Mouse (Mus musculus) c-Kit-negative CD71-positive TER-119-positive erythroid progenitor cells, embryonic 14.5 days (primary cell): ENCODE data around the gene Zfp934.
A peak's percentile ranks its signal among the peaks of the same experiment; 100 is the strongest.
"Not testable (repeated sequence)": the region's sequence is repeated elsewhere in the genome, so short reads cannot be mapped to it uniquely, and the experiment has no call there.

Experiments used
- DNase-seq: peaks from one replicate; pipeline ENCODE4 v3.0.0-alpha.2; 2013; ENCODE audit warnings: low read depth, low spot score

The Zfp934 gene

GRCm38 (mm10) chr13:62571099-62571498, at the start of gene Zfp934:
Gene Zfp934 (minus strand): TSS chr13:62571199.
- DNase-seq = not testable (repeated sequence)

DNA sequence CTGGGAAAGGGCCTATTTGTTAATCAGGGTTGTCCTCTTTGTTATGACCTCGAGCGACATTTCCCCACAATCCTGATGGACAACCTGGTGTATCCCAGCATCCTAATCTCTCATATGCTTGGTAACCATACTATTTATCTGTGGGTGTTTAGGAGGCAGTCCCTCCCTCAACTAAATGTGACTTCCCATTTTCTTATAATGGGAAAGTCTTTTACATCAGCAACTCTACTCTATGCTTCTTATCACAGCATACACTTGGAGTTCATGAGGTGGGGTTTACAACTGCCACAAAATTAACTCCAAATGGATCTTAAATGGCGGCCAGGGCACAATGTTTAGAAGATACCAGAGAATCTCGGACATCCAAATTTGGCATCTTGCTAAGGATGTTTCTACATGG, 46.5 kb upstream of the Zfp934 start:
- not testable (repeated sequence) for DNase-seq

DNA sequence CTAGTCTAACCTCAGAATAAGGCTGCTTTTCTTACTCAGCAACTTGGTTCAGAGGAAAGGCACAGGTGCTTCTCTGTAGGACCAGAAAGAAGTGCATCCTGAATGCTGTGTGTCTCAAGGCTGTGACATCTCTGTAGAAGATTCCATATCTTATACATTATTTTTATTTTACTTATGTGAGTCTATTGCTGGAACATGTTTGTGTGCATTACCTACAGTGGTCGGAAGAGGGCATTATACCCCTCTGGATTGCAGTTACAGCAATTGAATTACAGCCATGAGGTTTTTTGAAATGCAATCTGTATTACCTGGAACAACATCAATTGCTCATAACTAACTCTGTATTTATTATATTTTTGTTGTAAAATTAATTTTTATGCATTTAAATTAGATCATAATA, 9.3 kb downstream of the Zfp934 start:
- not testable (repeated sequence) for DNase-seq

- peak; percentile 0 for DNase-seq
These were observed 12.5 kb downstream of the Zfp934 start, which contains the start of gene Zfp935 for GRCm38 (mm10) chr13:62558189-62559110. Gene Zfp935 (minus strand): TSS chr13:62558511.

DNA sequence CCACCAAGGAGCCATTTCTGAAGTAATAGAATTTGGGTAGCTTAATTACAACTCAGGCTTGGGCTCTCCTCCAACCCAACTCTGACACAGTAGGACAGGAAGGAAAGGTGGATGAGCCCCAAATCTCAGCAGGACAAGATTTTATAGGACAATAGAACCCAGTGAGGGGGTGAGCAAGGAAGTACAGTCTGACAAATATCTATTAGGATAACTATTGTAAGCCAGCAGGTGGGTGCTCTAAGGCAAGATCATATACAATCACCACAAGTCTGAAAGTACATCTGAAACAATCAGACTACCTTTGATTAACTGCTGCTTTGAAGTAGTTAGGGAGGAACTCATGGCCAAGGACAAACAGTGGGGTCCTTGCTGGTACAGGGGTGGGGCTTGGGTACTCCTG, 40.9 kb downstream of the Zfp934 start:
- DNase-seq = not testable (repeated sequence)

DNA sequence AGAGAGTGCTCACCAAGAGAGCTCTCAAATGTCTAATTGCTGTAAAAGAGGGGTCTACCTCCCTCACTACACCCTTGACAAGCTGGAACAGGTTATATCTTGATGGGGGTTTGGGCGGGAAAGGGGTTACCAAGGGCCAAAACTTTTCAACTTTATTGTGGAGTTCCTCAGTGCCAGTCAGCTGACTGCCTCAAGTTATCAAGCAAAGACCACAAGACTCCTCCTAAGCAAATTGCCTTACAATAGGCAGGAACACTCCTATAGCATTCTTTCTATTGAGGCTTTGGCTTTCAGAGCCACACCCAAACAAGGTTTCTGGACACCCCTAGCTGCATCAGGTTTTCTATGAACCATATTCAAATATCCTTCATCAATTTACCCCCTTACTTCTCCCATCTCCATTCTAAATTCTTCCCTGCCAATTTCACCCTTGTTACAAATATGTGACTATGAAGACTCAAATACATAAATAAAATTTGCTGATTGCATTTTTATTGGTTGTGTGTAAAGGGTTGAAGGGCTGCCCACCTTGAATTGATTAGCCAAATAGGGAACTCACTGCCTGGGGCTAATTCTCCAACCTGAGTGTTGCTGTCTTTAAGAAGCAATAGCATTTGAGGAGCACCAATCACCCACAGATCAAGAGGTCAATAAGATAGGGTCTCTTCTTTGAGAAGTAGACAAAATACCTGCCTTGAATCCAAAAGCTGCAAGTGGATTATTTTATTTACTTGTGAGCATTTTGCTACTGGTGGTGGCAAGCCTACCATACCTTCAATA, 60.2 kb downstream of the Zfp934 start:
- DNase-seq = not testable (repeated sequence)

GRCm38 (mm10) chr13:62472661-62473060, 98.3 kb downstream of the Zfp934 start:
- DNase-seq = not testable (repeated sequence)

DNA sequence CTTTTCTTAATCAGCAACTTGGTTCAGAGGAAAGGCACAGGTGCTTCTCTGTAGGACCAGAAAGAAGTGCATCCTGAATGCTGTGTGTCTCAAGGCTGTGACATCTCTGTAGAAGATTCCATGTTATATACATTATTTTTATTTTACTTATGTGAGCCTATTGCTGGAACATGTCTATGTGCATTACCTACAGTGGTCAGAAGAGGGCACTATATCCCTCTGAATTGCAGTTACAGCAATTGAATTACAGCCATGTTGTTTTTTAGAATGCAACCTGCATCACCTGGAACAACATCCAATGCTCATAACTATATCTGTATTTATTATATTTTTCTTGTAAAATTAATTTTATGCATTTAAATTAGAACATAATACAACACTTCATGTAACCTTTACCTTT, 101.1 kb downstream of the Zfp934 start:
- peak; percentile 34 for DNase-seq

DNA sequence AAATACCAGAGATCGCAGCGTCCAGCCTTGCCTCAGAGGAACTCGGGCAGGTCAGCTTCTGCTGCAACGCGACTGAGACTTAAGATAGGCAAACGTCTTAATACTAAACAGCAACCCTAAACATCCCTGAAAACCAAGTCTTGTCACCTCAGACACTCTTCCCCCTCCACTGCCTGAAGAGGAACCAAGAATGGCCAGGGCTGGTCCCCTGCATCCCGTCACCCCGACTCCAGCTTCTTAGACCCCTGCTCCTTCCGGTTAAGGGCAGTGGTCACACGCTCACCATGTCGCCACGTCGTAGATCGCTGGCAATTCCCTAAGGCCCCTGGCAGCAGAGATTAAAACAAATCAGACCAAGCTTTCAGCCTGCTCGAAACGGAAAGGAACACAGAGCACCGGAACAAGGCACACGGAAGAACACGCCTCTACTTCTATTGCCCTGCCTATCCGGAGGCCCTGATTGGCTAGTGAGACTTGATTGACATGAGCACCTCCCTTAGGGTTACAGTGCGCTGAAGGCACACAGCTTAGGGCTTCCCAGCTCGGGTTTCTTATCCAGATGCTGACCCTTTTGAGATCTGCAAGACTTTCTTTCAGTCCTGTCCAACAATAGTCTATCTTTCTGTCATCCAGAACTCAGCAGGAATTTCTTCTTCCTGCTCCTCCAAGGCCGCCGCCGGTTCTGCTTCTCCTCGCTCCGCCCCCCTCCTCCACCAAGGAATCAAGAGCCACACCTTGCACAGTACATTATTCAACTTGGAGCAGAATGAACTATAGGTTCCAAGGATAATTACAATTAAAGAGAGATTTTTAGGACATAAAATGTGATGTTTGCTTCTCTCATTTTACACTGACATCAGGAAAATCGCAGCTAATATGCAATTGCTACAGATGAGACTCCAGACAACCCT, 104.3 kb downstream of the Zfp934 start, which contains the start of gene Gm49359:
TSS of gene Gm49359 (minus strand) at position 409 of the 911 bp plus-strand sequence.
- DNase-seq = peak; percentile 72
